Mouse (Mus musculus) stomach, adult 2 months (tissue): ENCODE results near the gene Vmn1r203. TPM values are rescaled to one million over a fixed set of nuclear protein-coding genes. Genes with fewer than 3 reads are reported as not detected.

Experiments used
- polyA plus RNA-seq: library from polyadenylated mRNA; depleted of rRNA; stranded (reverse); fragments of >200 nt; gene quantifications from 2 replicates; pipeline ENCODE4 v1.2.3, GENCODE M21; 2012; rRNA removed

Vmn1r203 gene
- not detected in 2 replicates for polyA plus RNA-seq

GRCm38 (mm10) chr13:22517814-22518213 lies at the start of gene Vmn1r203:
Vmn1r203 (plus strand) TSS chr13:22518114.

DNA sequence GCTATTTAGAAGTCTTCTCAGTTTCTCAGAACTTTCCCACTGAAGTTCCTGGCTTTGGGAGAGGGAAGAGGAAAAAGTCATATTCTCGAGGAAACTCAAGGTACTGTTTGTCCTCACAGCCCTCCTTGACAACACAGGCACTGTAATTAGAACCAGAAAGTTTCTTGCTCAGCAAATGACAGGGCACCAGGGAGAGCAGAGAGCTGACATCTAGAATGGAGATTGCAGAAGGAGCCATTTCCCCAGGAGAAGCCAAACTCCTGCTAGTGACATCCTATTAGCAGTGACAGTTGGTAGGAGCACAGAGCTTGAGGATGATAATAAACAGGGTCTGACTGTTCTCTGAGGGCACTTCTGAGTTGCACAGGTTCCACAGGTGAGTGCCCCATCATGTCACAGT lies 46.3 kb upstream of the Vmn1r203 start, which contains the start of gene Vmn1r201:
TSS of gene Vmn1r201 (plus strand) at position 301 of the 400 bp plus-strand sequence.

GRCm38 (mm10) chr13:22505281-22505680 lies 12.6 kb upstream of the Vmn1r203 start, which contains the start of gene Vmn1r202:
Vmn1r202 (minus strand) TSS chr13:22505381.

GRCm38 (mm10) chr13:22552898-22553297 lies 35.0 kb downstream of the Vmn1r203 start, which contains the start of gene Vmn1r204:
Vmn1r204 (plus strand) TSS chr13:22553198.

Other genes with a start within 250 kb of the Vmn1r203 start
- gene Vmn1r195, start 247.6 kb upstream of the Vmn1r203 start, polyA plus RNA-seq = not detected in 2 replicates
- gene Vmn1r196, start 228.2 kb upstream of the Vmn1r203 start, polyA plus RNA-seq = not detected in 2 replicates
- not detected in 2 replicates for gene Vmn1r197, start 193.5 kb upstream of the Vmn1r203 start, polyA plus RNA-seq
- gene Vmn1r198, start 167.8 kb upstream of the Vmn1r203 start, polyA plus RNA-seq = not detected in 2 replicates
- gene Vmn1r199, start 138.3 kb upstream of the Vmn1r203 start, polyA plus RNA-seq = not detected in 2 replicates
- not detected in 2 replicates for gene Vmn1r200, start 127.7 kb upstream of the Vmn1r203 start, polyA plus RNA-seq
- not detected in 2 replicates for gene Vmn1r201, start 46.2 kb upstream of the Vmn1r203 start, polyA plus RNA-seq
- gene Vmn1r202, start 12.7 kb upstream of the Vmn1r203 start, polyA plus RNA-seq = not detected in 2 replicates
- gene Vmn1r204, start 35.1 kb downstream of the Vmn1r203 start, polyA plus RNA-seq = not detected in 2 replicates
- not detected in 2 replicates for gene Vmn1r205, start 74.9 kb downstream of the Vmn1r203 start, polyA plus RNA-seq
- gene Vmn1r206, start 106.1 kb downstream of the Vmn1r203 start, polyA plus RNA-seq = not detected in 2 replicates
- gene Vmn1r207-ps, start 211.5 kb downstream of the Vmn1r203 start, polyA plus RNA-seq = not detected in 2 replicates